8 mouse cellular contexts compared by ENCODE assay signal in genomic region chr2:26388682-26389153, GRCm38 (mm10). TPM values are rescaled to one million over a fixed set of nuclear protein-coding genes. Genes with fewer than 3 reads are reported as not detected.
DNase-seq lines count a peak whose midpoint lies in the region; ATAC-seq and TF ChIP-seq lines count a peak whose summit lies in the region.

No protein-coding gene starts in this region.

- H3K27me3 ChIP-seq in heart, embryonic 10.5 days (ENCODE audit: insufficient read depth, poor library complexity, severe bottlenecking): no peaks in the 10 kb centered on the region
- no peaks in the 10 kb centered on the region for H3K27me3 ChIP-seq in CH12.LX (replicated peaks)
- H3K27me3 ChIP-seq in hindbrain, postnatal 0 days (ENCODE audit: insufficient read depth, low read length): no peaks in the 10 kb centered on the region
- no peaks in the 10 kb centered on the region for H3K27me3 ChIP-seq in midbrain, embryonic 12.5 days

- peak overlapping the region; percentile 89 for H3K9ac ChIP-seq in CH12.LX (ENCODE audit: insufficient read depth, low read depth)
- H3K9ac ChIP-seq in hindbrain, postnatal 0 days (replicated peaks; ENCODE audit: low read length): peak overlapping the region; percentile 93
- H3K9ac ChIP-seq in midbrain, embryonic 12.5 days (replicated peaks): peak overlapping the region; percentile 95

- H3K4me3 ChIP-seq in heart, embryonic 10.5 days: peak overlapping the region; percentile 95
- H3K4me3 ChIP-seq in CH12.LX (replicated peaks in 1 of 3; ENCODE audit: low read depth in 2 of 3, low read length in 2 of 3, poor library complexity in 1 of 3): peak overlapping the region; percentile 84 to 94 (median 88)
- peak overlapping the region; percentile 86 for H3K4me3 ChIP-seq in hindbrain, postnatal 0 days (ENCODE audit: low read length)
- H3K4me3 ChIP-seq in midbrain, embryonic 12.5 days: peak overlapping the region; percentile 98

- dilution Hi-C loops in CH12.LX (cut with MboI; ENCODE audit: extremely low pct_ligation_motif_present, extremely low pct_unique_long_range_greater_than_20kb, low sequenced_read_pairs): no loop called here

- in situ Hi-C loops in CH12.LX (cut with MboI; ENCODE audit: low pct_ligation_motif_present, low pct_unique_long_range_greater_than_20kb, low sequenced_read_pairs): no loop called here

- H3K4me1 ChIP-seq in heart, embryonic 10.5 days: peaks cover 23% of the 10 kb centered on the region
- H3K4me1 ChIP-seq in CH12.LX (ENCODE audit: control insufficient read depth in 1 of 2, insufficient read depth in 2 of 2): peaks cover 4 to 26% of the 10 kb centered on the region in 2 experiments
- no peaks in the 10 kb centered on the region; the same call in 1 of the 2 replicates for H3K4me1 ChIP-seq in hindbrain, postnatal 0 days (ENCODE audit: insufficient read depth, low read length)
- peaks cover 21% of the 10 kb centered on the region for H3K4me1 ChIP-seq in midbrain, embryonic 12.5 days

- peak overlapping the region; percentile 26 for H3K4me2 ChIP-seq in CH12.LX (ENCODE audit: insufficient read depth, low read depth, poor library complexity, severe bottlenecking)
- H3K4me2 ChIP-seq in hindbrain, postnatal 0 days (ENCODE audit: low read depth, low read length): peak overlapping the region; percentile 88
- peak overlapping the region; percentile 99 for H3K4me2 ChIP-seq in midbrain, embryonic 12.5 days (replicated peaks)

- peak; percentile 70 for ATAC-seq in hindbrain, postnatal 0 days
- ATAC-seq in midbrain, embryonic 12.5 days (ENCODE audit: low FRiP score, low read depth): peak; percentile 65

- under 1% methylated on average over 45 of the region's 45 CpGs for WGBS in heart, embryonic 10.5 days
- under 1% methylated on average over 40 of the region's 45 CpGs for WGBS in hindbrain, postnatal 0 days
- under 1% methylated on average over 31 of the region's 45 CpGs for WGBS in midbrain, embryonic 12.5 days

- TF ChIP-seq POLR2A in CH12.LX (IDR thresholded peaks at IDR 0.05; ENCODE audit: low read depth, low read length): no peak

- no peak for TF ChIP-seq CTCF in CH12.LX (conservative IDR thresholded peaks at IDR 0.05 in 1 of 2, IDR thresholded peaks at IDR 0.05 in 1 of 2; ENCODE audit: low read depth in 2 of 2, low read length in 2 of 2)
- TF ChIP-seq CTCF in hindbrain, postnatal 0 days (IDR thresholded peaks at IDR 0.05; ENCODE audit: low read depth): no peak

- DNase-seq in heart, embryonic 10.5 days (ENCODE audit: low spot score): no peak
- no peak for DNase-seq in heart, adult 8-10 months (ENCODE audit: low spot score)
- no peak for DNase-seq in CH12.LX (ENCODE audit: extremely low read depth)
- DNase-seq in c-Kit-positive CD71-positive TER-119-positive erythroid progenitor cells, embryonic 14.5 days (ENCODE audit: low spot score): peak; percentile 12
- no peak for DNase-seq in hindbrain, postnatal 0 days (ENCODE audit: low spot score)
- DNase-seq in urinary bladder, postnatal 36 days (ENCODE audit: low spot score in 2 of 2): no peak
- DNase-seq in layer of hippocampus, postnatal 25 days (ENCODE audit: extremely low spot score in 1 of 2, low spot score in 1 of 2): no peak

- H3K9me3 ChIP-seq in heart, embryonic 10.5 days: no peaks in the 10 kb centered on the region
- no peaks in the 10 kb centered on the region for H3K9me3 ChIP-seq in CH12.LX (replicated peaks; ENCODE audit: low read length)
- H3K9me3 ChIP-seq in hindbrain, postnatal 0 days (ENCODE audit: low read length): no peaks in the 10 kb centered on the region
- H3K9me3 ChIP-seq in midbrain, embryonic 12.5 days: no peaks in the 10 kb centered on the region

- peak overlapping the region; percentile 92 for H3K27ac ChIP-seq in heart, embryonic 10.5 days
- peak overlapping the region; percentile 13; the same call in 1 of the 2 replicates for H3K27ac ChIP-seq in CH12.LX (ENCODE audit: insufficient read depth, low read depth)
- H3K27ac ChIP-seq in hindbrain, postnatal 0 days: peak overlapping the region; percentile 82
- peak overlapping the region; percentile 63; the same call in 1 of the 2 replicates for H3K27ac ChIP-seq in midbrain, embryonic 12.5 days (replicated peaks)

- peaks cover 74% of the 10 kb centered on the region for H3K36me3 ChIP-seq in heart, embryonic 10.5 days
- peaks cover 67 to 77% of the 10 kb centered on the region in 2 experiments for H3K36me3 ChIP-seq in CH12.LX (replicated peaks in 1 of 2; ENCODE audit: control insufficient read depth in 1 of 2, insufficient read depth in 1 of 2, low read length in 1 of 2)
- H3K36me3 ChIP-seq in hindbrain, postnatal 0 days (ENCODE audit: insufficient read depth, low read length): peaks cover 64% of the 10 kb centered on the region
- peaks cover 71% of the 10 kb centered on the region for H3K36me3 ChIP-seq in midbrain, embryonic 12.5 days

- H3K79me2 ChIP-seq in CH12.LX (replicated peaks; ENCODE audit: control insufficient read depth, extremely low read depth, insufficient read depth, poor library complexity, severe bottlenecking): peaks cover 26% of the 10 kb centered on the region

- TF ChIP-seq EP300 in CH12.LX (IDR thresholded peaks at IDR 0.05; ENCODE audit: low read length): no peak

- TF ChIP-seq RAD21 in CH12.LX (IDR thresholded peaks at IDR 0.05; ENCODE audit: low read depth, low read length): no peak

TF ChIP-seq in CH12.LX, 34 proteins besides CTCF, POLR2A, EP300 and RAD21 (continues in another document):
- TF ChIP-seq POLR2AphosphoS2 (IDR thresholded peaks at IDR 0.05; ENCODE audit: low read depth, low read length): no peak
- no peak for TF ChIP-seq JUND (conservative IDR thresholded peaks at IDR 0.05; ENCODE audit: low read depth, low read length)
- TF ChIP-seq MAX (IDR thresholded peaks at IDR 0.05; ENCODE audit: low read length): no peak
- TF ChIP-seq USF2 (conservative IDR thresholded peaks at IDR 0.05; ENCODE audit: low read depth, low read length): no peak
- TF ChIP-seq IRF4 (IDR thresholded peaks at IDR 0.05; ENCODE audit: low read depth, low read length): no peak
- no peak for TF ChIP-seq UBTF (IDR thresholded peaks at IDR 0.05; ENCODE audit: low read depth, low read length)
- TF ChIP-seq NRF1 (IDR thresholded peaks at IDR 0.05; ENCODE audit: low read depth, low read length): no peak

RNA-seq across cellular contexts. Expression of gene Entr1, which starts 0.4 kb away (rescaled TPM):
- 94.7 and 113 TPM in 2 replicates for polyA plus RNA-seq in heart, embryonic 10.5 days (2016; fragmentation: Nextera tagmentation; extraction: Ambion mirVana)
- 10 to 100 TPM; 38.1 to 49.7 (median 44.6) TPM for total RNA-seq in heart, adult 8-10 months (2022)
- total RNA-seq in CH12.LX (2012; rRNA removed): 41.9 and 56.9 TPM in 2 replicates
- 53.8 and 62.3 TPM in 2 replicates for total RNA-seq in CH12.LX (2014; rRNA removed)
- polyA plus RNA-seq in CH12.LX (2012; ENCODE audit: insufficient read length, low read depth): 51.9 and 57.3 TPM in 2 replicates
- total RNA-seq in hindbrain, postnatal 0 days (2014; rRNA removed): 115 and 135 TPM in 2 replicates
- 133 and 138 TPM in 2 replicates for polyA plus RNA-seq in hindbrain, postnatal 0 days (2015; fragmentation: Nextera tagmentation; extraction: Ambion mirVana)
- polyA plus RNA-seq in midbrain, embryonic 12.5 days (2016; fragmentation: Nextera tagmentation; extraction: Ambion mirVana): 169 and 170 TPM in 2 replicates
- 100 to 1,000 TPM; 133 to 170 TPM for total RNA-seq in layer of hippocampus, postnatal 25 days (2021)

RNA-seq across cellular contexts. Expression of gene Pmpca, which starts 0.4 kb away (rescaled TPM):
- 153 and 171 TPM in 2 replicates for polyA plus RNA-seq in heart, embryonic 10.5 days (2016; fragmentation: Nextera tagmentation; extraction: Ambion mirVana)
- 100 to 1,000 TPM; 137 to 173 (median 153) TPM for total RNA-seq in heart, adult 8-10 months (2022)
- total RNA-seq in CH12.LX (2012; rRNA removed) (79.5 and 91.2 TPM in 2 replicates), CH12.LX (2014; rRNA removed) (73.3 and 74.7 TPM in 2 replicates)
- 143 and 176 TPM in 2 replicates for polyA plus RNA-seq in CH12.LX (2012; ENCODE audit: insufficient read length, low read depth)
- 58.7 and 68.5 TPM in 2 replicates for total RNA-seq in hindbrain, postnatal 0 days (2014; rRNA removed)
- polyA plus RNA-seq in hindbrain, postnatal 0 days (2015; fragmentation: Nextera tagmentation; extraction: Ambion mirVana): 94.9 and 95.8 TPM in 2 replicates
- polyA plus RNA-seq in midbrain, embryonic 12.5 days (2016; fragmentation: Nextera tagmentation; extraction: Ambion mirVana): 126 and 128 TPM in 2 replicates
- 10 to 100 TPM; 94.8 to 96.0 TPM for total RNA-seq in layer of hippocampus, postnatal 25 days (2021)

RNA-seq across cellular contexts. Expression of gene Snapc4, which starts 8.3 kb away (rescaled TPM):
- 27.1 and 31.7 TPM in 2 replicates for polyA plus RNA-seq in heart, embryonic 10.5 days (2016; fragmentation: Nextera tagmentation; extraction: Ambion mirVana)
- total RNA-seq in heart, adult 8-10 months (2022): 10 to 100 TPM in 2 of 4 experiments, 1 to 10 TPM in 2; 6.4 to 13.1 (median 8.6) TPM
- total RNA-seq in CH12.LX (2012; rRNA removed): 42.7 and 53.3 TPM in 2 replicates
- total RNA-seq in CH12.LX (2014; rRNA removed): 15.3 and 18.0 TPM in 2 replicates
- 47.1 and 48.0 TPM in 2 replicates for polyA plus RNA-seq in CH12.LX (2012; ENCODE audit: insufficient read length, low read depth)
- 44.7 and 56.4 TPM in 2 replicates for total RNA-seq in hindbrain, postnatal 0 days (2014; rRNA removed)
- polyA plus RNA-seq in hindbrain, postnatal 0 days (2015; fragmentation: Nextera tagmentation; extraction: Ambion mirVana): 25.6 and 26.1 TPM in 2 replicates
- 36.9 and 41.5 TPM in 2 replicates for polyA plus RNA-seq in midbrain, embryonic 12.5 days (2016; fragmentation: Nextera tagmentation; extraction: Ambion mirVana)
- 10 to 100 TPM; 43.8 to 82.5 TPM for total RNA-seq in layer of hippocampus, postnatal 25 days (2021)

RNA-seq across cellular contexts. Expression of gene Inpp5e, which starts 20.3 kb away (rescaled TPM):
- polyA plus RNA-seq in heart, embryonic 10.5 days (2016; fragmentation: Nextera tagmentation; extraction: Ambion mirVana): 20.5 and 22.7 TPM in 2 replicates
- 10 to 100 TPM; 14.9 to 19.2 (median 15.8) TPM for total RNA-seq in heart, adult 8-10 months (2022)
- total RNA-seq in CH12.LX (2012; rRNA removed) (9.6 and 12.1 TPM in 2 replicates), CH12.LX (2014; rRNA removed) (4.8 and 5.2 TPM in 2 replicates)
- polyA plus RNA-seq in CH12.LX (2012; ENCODE audit: insufficient read length, low read depth): 10.2 and 13.4 TPM in 2 replicates
- total RNA-seq in hindbrain, postnatal 0 days (2014; rRNA removed): 30.2 and 40.6 TPM in 2 replicates
- 16.3 and 17.3 TPM in 2 replicates for polyA plus RNA-seq in hindbrain, postnatal 0 days (2015; fragmentation: Nextera tagmentation; extraction: Ambion mirVana)
- 31.4 and 33.8 TPM in 2 replicates for polyA plus RNA-seq in midbrain, embryonic 12.5 days (2016; fragmentation: Nextera tagmentation; extraction: Ambion mirVana)
- total RNA-seq in layer of hippocampus, postnatal 25 days (2021): 10 to 100 TPM; 21.7 to 24.4 TPM

RNA-seq across cellular contexts. Expression of gene Card9, which starts 28.0 kb away (rescaled TPM):
- polyA plus RNA-seq in heart, embryonic 10.5 days (2016; fragmentation: Nextera tagmentation; extraction: Ambion mirVana): 0.31 and 0.62 TPM in 2 replicates
- total RNA-seq in heart, adult 8-10 months (2022): 1 to 10 TPM in 3 of 4 experiments, under 1 TPM in 1; 0.54 to 2.2 (median 1.7) TPM
- 0.42 and 0.59 TPM in 2 replicates for total RNA-seq in CH12.LX (2012; rRNA removed)
- 0.15 and 0.32 TPM in 2 replicates for total RNA-seq in CH12.LX (2014; rRNA removed)
- 0.38 and 0.44 TPM in 2 replicates for polyA plus RNA-seq in CH12.LX (2012; ENCODE audit: insufficient read length, low read depth)
- total RNA-seq in hindbrain, postnatal 0 days (2014; rRNA removed): 2.0 and 24.2 TPM in 2 replicates
- polyA plus RNA-seq in hindbrain, postnatal 0 days (2015; fragmentation: Nextera tagmentation; extraction: Ambion mirVana): 1.5 and 1.6 TPM in 2 replicates
- polyA plus RNA-seq in midbrain, embryonic 12.5 days (2016; fragmentation: Nextera tagmentation; extraction: Ambion mirVana): 2.0 and 2.1 TPM in 2 replicates
- 1 to 10 TPM; 1.6 to 2.6 TPM for total RNA-seq in layer of hippocampus, postnatal 25 days (2021)

Comparison
In these comparisons a context has a peak if more than half of its experiments do, and no peak if none do; other contexts are left out.
1. H3K27ac ChIP-seq: peak in every context shown above with its lines; median percentile 92 in heart, embryonic 10.5 days; 82 in hindbrain, postnatal 0 days; 63 in midbrain, embryonic 12.5 days; 13 in CH12.LX.
2. H3K4me2 ChIP-seq: peak in every context shown above with its lines; median percentile 99 in midbrain, embryonic 12.5 days; 88 in hindbrain, postnatal 0 days; 26 in CH12.LX.